Mouse (Mus musculus): Measurements from ENCODE around the gene Ckm. TPM values are rescaled to one million over a fixed set of nuclear protein-coding genes. Genes with fewer than 3 reads are reported as not detected.
A peak's percentile ranks its signal among the peaks of the same experiment; 100 is the strongest.

Ckm gene
- total RNA-seq, 2 experiments from 2014 or later = 3,672 to 3,752 TPM

GRCm38 (mm10) chr7:19383708-19384107 lies 20.9 kb upstream of the Ckm start:
- DNase-seq = no peak

- DNase-seq = no peak
Measured at GRCm38 (mm10) chr7:19388699-19389413, 15.7 kb upstream of the Ckm start.

- DNase-seq = no peak
Measured at GRCm38 (mm10) chr7:19394484-19394883, 10.1 kb upstream of the Ckm start.

- peak in 1 of 2 experiments; percentile 37 for DNase-seq
Measured at GRCm38 (mm10) chr7:19399496-19400280, 4.9 kb upstream of the Ckm start.

GRCm38 (mm10) chr7:19400946-19401345 lies 3.6 kb upstream of the Ckm start:
- DNase-seq = no peak

- DNase-seq = no peak
Measured at GRCm38 (mm10) chr7:19402535-19403112, 2.0 kb upstream of the Ckm start.

- peak; percentile 37 to 44 for DNase-seq
Measured at GRCm38 (mm10) chr7:19403731-19404296, 762 bp upstream of the Ckm start, which contains the start of gene Klc3. Gene Klc3 (minus strand): TSS chr7:19404104.

GRCm38 (mm10) chr7:19405417-19405816 lies 841 bp downstream of the Ckm start:
- peak; percentile 72 to 94 for DNase-seq

- DNase-seq = peak; percentile 32 to 46
Measured at GRCm38 (mm10) chr7:19409753-19410152, 5.2 kb downstream of the Ckm start.

- peak; percentile 77 to 89 for DNase-seq
Measured at GRCm38 (mm10) chr7:19410766-19411344, 6.3 kb downstream of the Ckm start.

GRCm38 (mm10) chr7:19411783-19412182 lies 7.2 kb downstream of the Ckm start:
- DNase-seq = peak; percentile 31 to 43

GRCm38 (mm10) chr7:19413525-19413924 lies 8.9 kb downstream of the Ckm start:
- DNase-seq = peak; percentile 20 to 37

- no peak for DNase-seq
Measured at GRCm38 (mm10) chr7:19416590-19416989, 12.0 kb downstream of the Ckm start.

- DNase-seq = no peak
Measured at GRCm38 (mm10) chr7:19420121-19420520, 15.5 kb downstream of the Ckm start.

- peak; percentile 85 to 91 for DNase-seq
Measured at GRCm38 (mm10) chr7:19420821-19421636, 16.5 kb downstream of the Ckm start.

- no peak for DNase-seq
Measured at GRCm38 (mm10) chr7:19423083-19423482, 18.5 kb downstream of the Ckm start.

- DNase-seq = no peak
Measured at GRCm38 (mm10) chr7:19424051-19424450, 19.5 kb downstream of the Ckm start.

- DNase-seq = no peak
Measured at GRCm38 (mm10) chr7:19426349-19426748, 21.8 kb downstream of the Ckm start.

GRCm38 (mm10) chr7:19426888-19427287 lies 22.3 kb downstream of the Ckm start:
- no peak for DNase-seq

- DNase-seq = no peak
Measured at GRCm38 (mm10) chr7:19427999-19428650, 23.5 kb downstream of the Ckm start.

GRCm38 (mm10) chr7:19429726-19430125 lies 25.1 kb downstream of the Ckm start:
- DNase-seq = no peak

Data from heart, adult 18-20 months (tissue).